Mouse (Mus musculus): ENCODE measurements around the gene Anks1b. TPM values are rescaled to one million over a fixed set of nuclear protein-coding genes. Genes with fewer than 3 reads are reported as not detected.

The Anks1b gene
- polyA plus RNA-seq, 1 experiment from 2014 or later: 0.84 TPM

- Histone ChIP-seq H3K4me3 (ENCODE audit: low read depth, low read length) (no peak overlapping the region), H3K9ac (ENCODE audit: low read depth, low read length) (no peak overlapping the region), H3K36me3 (ENCODE audit: control insufficient read depth, insufficient read depth, low read length) (no peaks in the 10 kb centered on the region), H3K4me1 (ENCODE audit: control insufficient read depth, insufficient read depth, low read length) (no peaks in the 10 kb centered on the region), H3K9me3 (replicated peaks; ENCODE audit: control insufficient read depth, low read length) (no peaks in the 10 kb centered on the region), H3K4me2 (no peak overlapping the region), H3K27me3 (ENCODE audit: control insufficient read depth, insufficient read depth, low read length) (no peaks in the 10 kb centered on the region), H3K27ac (ENCODE audit: low read depth, low read length) (no peak overlapping the region)
- 86% methylated on average over 6 of the region's 6 CpGs for WGBS (ENCODE audit: insufficient replicate concordance)
- ATAC-seq (replicated peaks; ENCODE audit: insufficient number of reproducible peaks, low FRiP score, low TSS enrichment): no peak
These were observed 592.1 kb downstream of the Anks1b start for GRCm38 (mm10) chr10:90465426-90465825.

GRCm38 (mm10) chr10:90467546-90467945, 594.2 kb downstream of the Anks1b start:
- Histone ChIP-seq H3K27me3 (ENCODE audit: control insufficient read depth, insufficient read depth, low read length) (no peaks in the 10 kb centered on the region), H3K9ac (ENCODE audit: low read depth, low read length) (no peak overlapping the region), H3K36me3 (ENCODE audit: control insufficient read depth, insufficient read depth, low read length) (no peaks in the 10 kb centered on the region), H3K4me3 (ENCODE audit: low read depth, low read length) (no peak overlapping the region), H3K4me2 (no peak overlapping the region), H3K4me1 (ENCODE audit: control insufficient read depth, insufficient read depth, low read length) (no peaks in the 10 kb centered on the region), H3K27ac (ENCODE audit: low read depth, low read length) (no peak overlapping the region), H3K9me3 (replicated peaks; ENCODE audit: control insufficient read depth, low read length) (no peaks in the 10 kb centered on the region)
- ATAC-seq (replicated peaks; ENCODE audit: insufficient number of reproducible peaks, low FRiP score, low TSS enrichment): no peak
- WGBS (ENCODE audit: insufficient replicate concordance): 73% methylated on average over 1 of the region's 1 CpGs

GRCm38 (mm10) chr10:90493436-90493835, 620.1 kb downstream of the Anks1b start:
- Histone ChIP-seq H3K4me2 (no peak overlapping the region), H3K4me3 (ENCODE audit: low read depth, low read length) (no peak overlapping the region), H3K27me3 (ENCODE audit: control insufficient read depth, insufficient read depth, low read length) (no peaks in the 10 kb centered on the region), H3K9me3 (replicated peaks; ENCODE audit: control insufficient read depth, low read length) (no peaks in the 10 kb centered on the region), H3K9ac (ENCODE audit: low read depth, low read length) (no peak overlapping the region), H3K36me3 (ENCODE audit: control insufficient read depth, insufficient read depth, low read length) (no peaks in the 10 kb centered on the region), H3K4me1 (ENCODE audit: control insufficient read depth, insufficient read depth, low read length) (no peaks in the 10 kb centered on the region), H3K27ac (ENCODE audit: low read depth, low read length) (no peak overlapping the region)
- WGBS (ENCODE audit: insufficient replicate concordance): 79% methylated on average over 7 of the region's 7 CpGs
- ATAC-seq (replicated peaks; ENCODE audit: insufficient number of reproducible peaks, low FRiP score, low TSS enrichment): no peak

GRCm38 (mm10) chr10:90493996-90494642, 620.8 kb downstream of the Anks1b start:
- Histone ChIP-seq H3K4me1 (ENCODE audit: control insufficient read depth, insufficient read depth, low read length) (no peaks in the 10 kb centered on the region), H3K9me3 (replicated peaks; ENCODE audit: control insufficient read depth, low read length) (no peaks in the 10 kb centered on the region)
- no peak for ATAC-seq (replicated peaks; ENCODE audit: insufficient number of reproducible peaks, low FRiP score, low TSS enrichment)

GRCm38 (mm10) chr10:90494981-90495516, 621.7 kb downstream of the Anks1b start:
- H3K4me2 ChIP-seq: no peak overlapping the region
- 85% methylated on average over 4 of the region's 4 CpGs for WGBS (ENCODE audit: insufficient replicate concordance)
- no peak overlapping the region for H3K9ac ChIP-seq (ENCODE audit: low read depth, low read length)
- no peaks in the 10 kb centered on the region for H3K36me3 ChIP-seq (ENCODE audit: control insufficient read depth, insufficient read depth, low read length)
- ATAC-seq (replicated peaks; ENCODE audit: insufficient number of reproducible peaks, low FRiP score, low TSS enrichment): no peak
- no peaks in the 10 kb centered on the region for H3K4me1 ChIP-seq (ENCODE audit: control insufficient read depth, insufficient read depth, low read length)
- no peak overlapping the region for H3K27ac ChIP-seq (ENCODE audit: low read depth, low read length)
- H3K27me3 ChIP-seq (ENCODE audit: control insufficient read depth, insufficient read depth, low read length): no peaks in the 10 kb centered on the region
- no peak overlapping the region for H3K4me3 ChIP-seq (ENCODE audit: low read depth, low read length)
- no peaks in the 10 kb centered on the region for H3K9me3 ChIP-seq (replicated peaks; ENCODE audit: control insufficient read depth, low read length)

More at GRCm38 (mm10) chr10:90493996-90494642, 620.8 kb downstream of the Anks1b start:
- Histone ChIP-seq H3K27me3 (ENCODE audit: control insufficient read depth, insufficient read depth, low read length) (no peaks in the 10 kb centered on the region), H3K27ac (ENCODE audit: low read depth, low read length) (no peak overlapping the region), H3K9ac (ENCODE audit: low read depth, low read length) (no peak overlapping the region), H3K4me2 (no peak overlapping the region), H3K36me3 (ENCODE audit: control insufficient read depth, insufficient read depth, low read length) (no peaks in the 10 kb centered on the region), H3K4me3 (ENCODE audit: low read depth, low read length) (no peak overlapping the region)
- WGBS (ENCODE audit: insufficient replicate concordance): 64% methylated on average over 3 of the region's 3 CpGs

GRCm38 (mm10) chr10:90507561-90507960, 634.3 kb downstream of the Anks1b start:
- WGBS (ENCODE audit: insufficient replicate concordance): 56% methylated on average over 1 of the region's 1 CpGs

GRCm38 (mm10) chr10:90512801-90513200, 639.5 kb downstream of the Anks1b start:
- H3K4me1 ChIP-seq (ENCODE audit: control insufficient read depth, insufficient read depth, low read length): no peaks in the 10 kb centered on the region
- no peaks in the 10 kb centered on the region for H3K27me3 ChIP-seq (ENCODE audit: control insufficient read depth, insufficient read depth, low read length)
- H3K4me3 ChIP-seq (ENCODE audit: low read depth, low read length): no peak overlapping the region
- H3K9me3 ChIP-seq (replicated peaks; ENCODE audit: control insufficient read depth, low read length): no peaks in the 10 kb centered on the region
- no peak overlapping the region for H3K4me2 ChIP-seq
- no peak overlapping the region for H3K9ac ChIP-seq (ENCODE audit: low read depth, low read length)
- H3K36me3 ChIP-seq (ENCODE audit: control insufficient read depth, insufficient read depth, low read length): no peaks in the 10 kb centered on the region
- no peak for ATAC-seq (replicated peaks; ENCODE audit: insufficient number of reproducible peaks, low FRiP score, low TSS enrichment)
- 84% methylated on average over 9 of the region's 9 CpGs for WGBS (ENCODE audit: insufficient replicate concordance)
- H3K27ac ChIP-seq (ENCODE audit: low read depth, low read length): no peak overlapping the region

More at GRCm38 (mm10) chr10:90507561-90507960, 634.3 kb downstream of the Anks1b start:
- Histone ChIP-seq H3K27ac (ENCODE audit: low read depth, low read length) (no peak overlapping the region), H3K4me1 (ENCODE audit: control insufficient read depth, insufficient read depth, low read length) (no peaks in the 10 kb centered on the region), H3K9ac (ENCODE audit: low read depth, low read length) (no peak overlapping the region), H3K4me3 (ENCODE audit: low read depth, low read length) (no peak overlapping the region), H3K36me3 (ENCODE audit: control insufficient read depth, insufficient read depth, low read length) (no peaks in the 10 kb centered on the region), H3K9me3 (replicated peaks; ENCODE audit: control insufficient read depth, low read length) (no peaks in the 10 kb centered on the region), H3K4me2 (no peak overlapping the region), H3K27me3 (ENCODE audit: control insufficient read depth, insufficient read depth, low read length) (no peaks in the 10 kb centered on the region)
- no peak for ATAC-seq (replicated peaks; ENCODE audit: insufficient number of reproducible peaks, low FRiP score, low TSS enrichment)

- H3K4me1 ChIP-seq (ENCODE audit: control insufficient read depth, insufficient read depth, low read length): 0 out of 2 replicates have a peak, but pooled peaks cover 2% of the 10 kb centered on the region
- no peak overlapping the region for H3K4me3 ChIP-seq (ENCODE audit: low read depth, low read length)
- no peak overlapping the region for H3K27ac ChIP-seq (ENCODE audit: low read depth, low read length)
- H3K9me3 ChIP-seq (replicated peaks; ENCODE audit: control insufficient read depth, low read length): no peaks in the 10 kb centered on the region
- 76% methylated on average over 1 of the region's 1 CpGs for WGBS (ENCODE audit: insufficient replicate concordance)
- no peaks in the 10 kb centered on the region for H3K27me3 ChIP-seq (ENCODE audit: control insufficient read depth, insufficient read depth, low read length)
- no peak overlapping the region for H3K4me2 ChIP-seq
- ATAC-seq (replicated peaks; ENCODE audit: insufficient number of reproducible peaks, low FRiP score, low TSS enrichment): no peak
- H3K9ac ChIP-seq (ENCODE audit: low read depth, low read length): no peak overlapping the region
- no peaks in the 10 kb centered on the region for H3K36me3 ChIP-seq (ENCODE audit: control insufficient read depth, insufficient read depth, low read length)
These were observed 658.5 kb downstream of the Anks1b start for GRCm38 (mm10) chr10:90531813-90532212.

- WGBS (ENCODE audit: insufficient replicate concordance): 88% methylated on average over 2 of the region's 2 CpGs
- ATAC-seq (replicated peaks; ENCODE audit: insufficient number of reproducible peaks, low FRiP score, low TSS enrichment): no peak
- no peaks in the 10 kb centered on the region for H3K9me3 ChIP-seq (replicated peaks; ENCODE audit: control insufficient read depth, low read length)
- no peaks in the 10 kb centered on the region for H3K27me3 ChIP-seq (ENCODE audit: control insufficient read depth, insufficient read depth, low read length)
- H3K4me2 ChIP-seq: no peak overlapping the region
- 0 out of 2 replicates have a peak, but pooled peaks cover 2% of the 10 kb centered on the region for H3K4me1 ChIP-seq (ENCODE audit: control insufficient read depth, insufficient read depth, low read length)
- no peaks in the 10 kb centered on the region for H3K36me3 ChIP-seq (ENCODE audit: control insufficient read depth, insufficient read depth, low read length)
- H3K4me3 ChIP-seq (ENCODE audit: low read depth, low read length): no peak overlapping the region
- no peak overlapping the region for H3K27ac ChIP-seq (ENCODE audit: low read depth, low read length)
- H3K9ac ChIP-seq (ENCODE audit: low read depth, low read length): no peak overlapping the region
These were observed 662.1 kb downstream of the Anks1b start for GRCm38 (mm10) chr10:90535370-90535769.
